Mouse (Mus musculus) kidney, embryonic 15.5 days (tissue): ENCODE measurements around the gene Gpr107. TPM values are rescaled to one million over a fixed set of nuclear protein-coding genes. Genes with fewer than 3 reads are reported as not detected.

Experiments used
- ATAC-seq: fragments of 200-750 bp; cut with Nextera tagmentation; replicated peaks from 2 replicates; pipeline ENCODE4 v1.8.0; 2017; ENCODE audit warnings: moderate TSS enrichment; ENCODE audit not compliant: low FRiP score
- H3K27ac ChIP-seq: fragments of 300-500 bp; sonication (generic); 2 replicates; pipeline ENCODE4 v1.5.1; 2015; ENCODE audit warnings: mild to moderate bottlenecking, inconsistent platforms
- H3K27me3 ChIP-seq: fragments of 300-500 bp; sonication (generic); 2 replicates; pipeline ENCODE4 v1.6.1; 2015; ENCODE audit warnings: inconsistent platforms
- H3K36me3 ChIP-seq: fragments of 300-500 bp; sonication (generic); 2 replicates; pipeline ENCODE4 v1.6.1; 2015; ENCODE audit warnings: inconsistent platforms
- H3K4me1 ChIP-seq: fragments of 300-500 bp; sonication (generic); 2 replicates; pipeline ENCODE4 v1.6.1; 2015; ENCODE audit warnings: inconsistent platforms
- H3K4me2 ChIP-seq: fragments of 300-500 bp; sonication (generic); 2 replicates; pipeline ENCODE4 v1.6.1; 2015; ENCODE audit warnings: moderate library complexity, mild to moderate bottlenecking, inconsistent platforms
- H3K4me3 ChIP-seq: fragments of 300-500 bp; sonication (generic); replicated peaks from 2 replicates; pipeline ENCODE4 v1.5.1; 2015; ENCODE audit warnings: mild to moderate bottlenecking, inconsistent platforms
- H3K9ac ChIP-seq: fragments of 300-500 bp; sonication (generic); 2 replicates; pipeline ENCODE4 v1.6.1; 2015; ENCODE audit warnings: mild to moderate bottlenecking, inconsistent platforms
- H3K9me3 ChIP-seq: fragments of 300-500 bp; sonication (generic); replicated peaks from 2 replicates; pipeline ENCODE4 v1.6.1; 2016; ENCODE audit warnings: inconsistent platforms
- WGBS: fragments of 180-500 bp; shearing (Covaris S2); methylation state at CpG from one replicate; pipeline ENCODE4 v1.1.7; 2015; ENCODE audit warnings: mixed read lengths; 5-methylcytosine and 5-hydroxymethylcytosine counted together
- polyA plus RNA-seq: library from polyadenylated mRNA; unstranded; fragments of >200 nt; fragmentation: Nextera tagmentation; extraction: Ambion mirVana; gene quantifications from 2 replicates; pipeline ENCODE4 v1.2.1, GENCODE M21; 2015

Gene Gpr107
- polyA plus RNA-seq, 1 experiment from 2014 or later, result 37.0 TPM

DNA sequence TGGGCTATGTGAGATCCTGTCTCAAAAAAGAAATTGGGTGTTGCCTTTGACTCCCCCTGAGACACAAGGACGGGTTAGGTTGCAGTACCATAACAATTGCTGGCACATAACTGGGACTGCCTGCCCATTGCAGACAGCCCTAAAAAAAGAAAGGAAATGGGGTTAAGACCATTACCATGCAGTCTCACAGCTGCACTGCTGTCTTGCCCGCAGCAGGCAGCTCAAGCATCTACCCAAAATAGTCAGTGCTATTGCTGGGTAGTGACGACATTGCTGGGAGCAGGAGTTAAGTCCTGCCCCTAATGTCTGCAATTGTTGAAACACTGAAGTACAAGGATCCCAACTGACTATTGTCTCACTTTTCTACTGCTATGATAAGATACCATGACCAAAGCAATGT is 37.5 kb downstream of the Gpr107 start:
- no peak overlapping the region for H3K9ac ChIP-seq
- H3K27ac ChIP-seq, result no peak overlapping the region
- H3K4me2 ChIP-seq, result no peak overlapping the region
- H3K9me3 ChIP-seq, result no peaks in the 10 kb centered on the region
- no peak overlapping the region for H3K4me3 ChIP-seq
- 94% methylated on average over 3 of the region's 3 CpGs for WGBS
- no peak for ATAC-seq
- no peaks in the 10 kb centered on the region for H3K27me3 ChIP-seq
- no peaks in the 10 kb centered on the region for H3K4me1 ChIP-seq
- peaks cover 93% of the 10 kb centered on the region for H3K36me3 ChIP-seq

DNA sequence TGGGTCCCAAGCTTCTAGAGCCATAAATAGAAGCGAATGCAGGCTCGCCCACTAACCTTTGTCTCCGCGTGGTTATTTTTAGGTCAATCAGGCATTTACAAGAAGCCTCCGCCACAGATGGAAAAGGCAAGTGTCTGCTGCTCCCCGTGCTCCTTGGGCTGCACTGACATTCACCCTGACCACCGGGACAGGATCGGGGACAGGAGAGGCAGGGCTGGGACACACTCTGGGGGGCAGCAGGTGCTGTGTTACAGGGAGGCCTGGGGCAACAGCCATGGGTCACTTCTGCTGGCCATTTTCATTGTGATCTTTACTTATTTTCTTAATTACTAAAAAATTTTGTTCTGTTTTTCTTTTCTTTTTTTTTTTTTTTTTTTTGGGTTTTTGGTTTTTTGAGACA is 39.6 kb downstream of the Gpr107 start:
- peaks cover 89% of the 10 kb centered on the region for H3K36me3 ChIP-seq
- WGBS, result 87% methylated on average over 8 of the region's 8 CpGs
- no peak overlapping the region for H3K4me3 ChIP-seq

DNA sequence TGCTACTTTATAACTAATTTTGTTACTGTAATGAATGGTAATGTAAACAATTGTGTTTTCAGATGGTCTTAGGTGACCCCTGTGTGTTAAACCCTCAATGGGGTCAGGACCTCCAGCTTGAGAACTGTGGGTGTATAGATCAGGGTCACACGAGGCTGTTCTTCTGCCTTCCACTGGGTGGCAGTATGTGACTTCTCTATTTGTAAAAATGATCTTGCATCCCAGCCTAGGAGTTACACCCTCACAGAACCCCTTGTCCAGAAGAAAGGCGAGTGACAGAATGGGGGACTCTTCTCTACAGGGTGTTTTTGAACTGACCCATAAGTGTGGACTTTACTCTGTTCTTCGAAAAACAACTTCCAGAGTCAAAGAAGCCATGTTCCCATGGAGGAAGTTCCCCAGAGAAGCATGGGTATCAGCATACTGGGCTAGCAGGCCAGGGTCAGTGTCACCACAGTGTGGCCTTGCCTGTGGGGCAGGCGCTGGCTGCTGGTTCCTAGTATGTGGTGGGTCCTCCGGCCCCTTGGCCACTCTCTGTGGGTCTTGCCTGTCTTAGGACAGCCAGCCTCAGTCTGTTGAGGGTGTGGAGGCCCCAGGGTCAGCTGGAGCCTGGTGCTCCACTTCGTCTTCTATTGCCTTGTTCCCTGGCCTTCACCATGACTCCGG is 42.4 kb downstream of the Gpr107 start:
- ATAC-seq, result no peak
- H3K4me3 ChIP-seq, result no peak overlapping the region
- H3K27me3 ChIP-seq, result no peaks in the 10 kb centered on the region
- 71% methylated on average over 7 of the region's 7 CpGs for WGBS
- no peaks in the 10 kb centered on the region for H3K4me1 ChIP-seq
- H3K9me3 ChIP-seq, result no peaks in the 10 kb centered on the region
- H3K4me2 ChIP-seq, result no peak overlapping the region
- H3K27ac ChIP-seq, result no peak overlapping the region
- H3K36me3 ChIP-seq, result peaks cover 85% of the 10 kb centered on the region
- H3K9ac ChIP-seq, result no peak overlapping the region

More for the DNA sequence above, 39.6 kb downstream of the Gpr107 start:
- Histone ChIP-seq H3K9me3 (no peaks in the 10 kb centered on the region), H3K27ac (no peak overlapping the region), H3K4me2 (no peak overlapping the region), H3K4me1 (no peaks in the 10 kb centered on the region), H3K27me3 (no peaks in the 10 kb centered on the region), H3K9ac (no peak overlapping the region)
- ATAC-seq, result no peak

DNA sequence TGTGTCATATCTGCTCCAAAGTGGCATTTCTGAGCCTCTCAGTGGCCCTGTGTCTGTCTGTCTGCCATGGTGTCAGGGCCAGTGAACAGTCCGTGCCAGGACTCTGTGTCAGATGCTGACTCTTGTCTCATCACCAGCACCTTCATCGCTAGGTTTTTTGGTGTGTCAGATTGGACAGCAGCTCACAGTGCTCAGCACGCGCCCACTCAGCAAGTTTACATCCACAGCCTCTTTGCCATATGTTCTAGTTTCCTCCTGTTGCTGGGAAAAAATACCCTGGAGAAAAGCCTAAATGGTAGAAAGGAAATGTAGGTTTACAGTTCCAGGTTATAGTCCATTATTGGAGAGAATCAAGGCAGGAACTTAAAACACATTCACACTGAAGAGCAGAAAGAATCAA is 46.5 kb downstream of the Gpr107 start:
- 91% methylated on average over 4 of the region's 4 CpGs for WGBS
- peaks cover 27% of the 10 kb centered on the region for H3K4me1 ChIP-seq

DNA sequence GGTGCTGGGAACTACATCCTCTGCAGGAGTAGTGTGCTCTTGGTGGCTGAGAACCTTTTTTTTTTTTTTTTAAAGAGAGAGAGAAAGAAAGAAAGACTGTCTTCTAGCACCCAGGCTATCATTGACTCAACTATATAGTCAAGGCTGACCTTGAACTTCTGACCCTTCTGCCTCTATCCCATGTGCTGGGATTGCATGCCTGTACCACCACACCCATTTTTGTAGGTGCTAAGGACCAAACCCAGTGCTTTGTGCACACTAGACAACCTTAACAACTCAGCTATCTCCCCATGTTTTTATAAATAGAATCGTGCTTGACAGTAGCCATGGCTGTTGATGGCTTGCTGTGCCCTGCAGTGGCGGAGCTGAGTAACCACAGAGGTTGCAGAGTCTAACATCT is 47.9 kb downstream of the Gpr107 start:
- ATAC-seq, result no peak

More for the DNA sequence above, 46.5 kb downstream of the Gpr107 start:
- H3K4me3 ChIP-seq, result no peak overlapping the region
- H3K27ac ChIP-seq, result no peak overlapping the region
- H3K9me3 ChIP-seq, result no peaks in the 10 kb centered on the region
- no peaks in the 10 kb centered on the region for H3K27me3 ChIP-seq
- peaks cover 59% of the 10 kb centered on the region for H3K36me3 ChIP-seq
- no peak for ATAC-seq
- H3K9ac ChIP-seq, result no peak overlapping the region
- no peak overlapping the region for H3K4me2 ChIP-seq

DNA sequence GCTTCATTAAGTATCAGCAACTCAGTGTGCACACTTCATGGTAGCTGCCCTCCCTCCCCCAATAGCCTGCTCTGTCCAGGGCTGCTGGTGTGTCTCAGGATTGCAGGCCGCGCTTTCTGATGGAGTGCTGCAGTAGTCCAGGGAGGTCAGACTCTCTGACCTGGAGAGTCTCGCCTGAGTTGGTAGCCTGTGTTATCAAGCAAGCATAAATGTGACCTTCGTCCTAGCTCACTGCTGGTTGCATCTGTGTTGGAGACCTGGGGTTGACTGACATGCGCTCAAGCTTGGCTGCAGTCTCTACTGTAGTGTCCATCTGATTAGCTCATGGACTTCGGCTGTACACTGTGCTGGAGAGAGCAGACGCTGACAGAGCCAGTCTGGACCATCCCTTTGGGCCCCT is 49.7 kb downstream of the Gpr107 start:
- peak overlapping the region; percentile 82 for H3K27ac ChIP-seq
- H3K4me1 ChIP-seq, result peaks cover 34% of the 10 kb centered on the region
- peak overlapping the region; percentile 12; the same call in 1 of the 2 replicates for H3K4me2 ChIP-seq
- 42% methylated on average over 7 of the region's 7 CpGs for WGBS
- peak; percentile 91 for ATAC-seq
- no peak overlapping the region for H3K9ac ChIP-seq
- no peak overlapping the region for H3K4me3 ChIP-seq
- no peaks in the 10 kb centered on the region for H3K27me3 ChIP-seq
- no peaks in the 10 kb centered on the region for H3K9me3 ChIP-seq
- H3K36me3 ChIP-seq, result peaks cover 33% of the 10 kb centered on the region

More for the DNA sequence above, 47.9 kb downstream of the Gpr107 start:
- Histone ChIP-seq H3K27me3 (no peaks in the 10 kb centered on the region), H3K27ac (no peak overlapping the region), H3K4me1 (peaks cover 31% of the 10 kb centered on the region), H3K4me2 (no peak overlapping the region), H3K9ac (no peak overlapping the region), H3K36me3 (peaks cover 46% of the 10 kb centered on the region), H3K9me3 (no peaks in the 10 kb centered on the region), H3K4me3 (no peak overlapping the region)
- WGBS, result 83% methylated on average over 2 of the region's 2 CpGs

DNA sequence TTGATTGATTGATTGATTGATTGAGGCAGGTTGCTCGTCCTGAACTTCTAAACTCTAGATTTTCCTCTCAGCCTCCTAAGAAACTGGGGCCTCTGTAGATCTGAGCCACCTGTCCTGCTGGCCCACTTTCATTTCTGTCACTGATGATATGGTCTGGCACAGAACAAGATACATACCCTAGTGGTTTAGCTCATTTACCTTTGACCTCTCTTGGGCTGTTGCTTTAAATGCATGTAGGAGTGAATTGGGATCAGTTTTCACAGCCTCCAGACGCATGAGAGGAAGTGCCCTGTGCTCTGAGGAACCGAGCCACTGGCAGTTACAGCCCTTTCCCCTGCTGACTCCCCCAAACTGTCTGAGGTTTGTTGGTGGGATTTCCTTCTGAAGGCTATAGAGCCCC is 50.2 kb downstream of the Gpr107 start:
- Histone ChIP-seq H3K36me3 (peaks cover 31% of the 10 kb centered on the region), H3K4me3 (no peak overlapping the region), H3K27me3 (no peaks in the 10 kb centered on the region), H3K9ac (no peak overlapping the region), H3K27ac (peak overlapping the region; percentile 82), H3K4me2 (peak overlapping the region; percentile 12; the same call in 1 of the 2 replicates), H3K4me1 (peaks cover 34% of the 10 kb centered on the region), H3K9me3 (no peaks in the 10 kb centered on the region)
- ATAC-seq, result peak; percentile 53
- 11% methylated on average over 3 of the region's 3 CpGs for whole genome bisulfite sequencing

DNA sequence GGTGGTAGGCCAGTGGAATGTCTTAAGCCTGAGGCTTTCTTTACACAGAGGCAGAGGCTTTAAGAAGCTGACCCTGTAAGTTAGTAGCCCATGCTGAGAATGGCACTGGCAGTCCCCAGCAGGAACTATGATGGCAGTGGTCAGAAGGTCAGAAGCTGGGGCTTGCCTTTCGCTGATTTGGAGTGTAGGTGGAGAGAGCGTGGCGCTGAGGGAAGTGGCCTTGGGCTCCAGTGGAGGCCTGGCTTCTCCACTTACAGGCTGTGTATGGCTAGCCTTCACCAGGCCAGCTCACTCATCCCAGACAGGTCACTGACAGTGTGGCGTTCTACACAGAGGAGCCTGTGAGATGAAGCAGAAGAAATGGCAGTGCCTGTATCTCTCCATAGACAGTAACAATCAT is 50.8 kb downstream of the Gpr107 start:
- peaks cover 34% of the 10 kb centered on the region for H3K4me1 ChIP-seq
- WGBS, result 41% methylated on average over 4 of the region's 4 CpGs
- H3K4me2 ChIP-seq, result no peak overlapping the region
- peaks cover 32% of the 10 kb centered on the region for H3K36me3 ChIP-seq
- H3K9ac ChIP-seq, result no peak overlapping the region
- no peaks in the 10 kb centered on the region for H3K9me3 ChIP-seq
- ATAC-seq, result 0 out of 2 replicates have a peak, but pooled peaks have one; percentile 8
- peak overlapping the region; percentile 82 for H3K27ac ChIP-seq
- no peaks in the 10 kb centered on the region for H3K27me3 ChIP-seq
- H3K4me3 ChIP-seq, result no peak overlapping the region

DNA sequence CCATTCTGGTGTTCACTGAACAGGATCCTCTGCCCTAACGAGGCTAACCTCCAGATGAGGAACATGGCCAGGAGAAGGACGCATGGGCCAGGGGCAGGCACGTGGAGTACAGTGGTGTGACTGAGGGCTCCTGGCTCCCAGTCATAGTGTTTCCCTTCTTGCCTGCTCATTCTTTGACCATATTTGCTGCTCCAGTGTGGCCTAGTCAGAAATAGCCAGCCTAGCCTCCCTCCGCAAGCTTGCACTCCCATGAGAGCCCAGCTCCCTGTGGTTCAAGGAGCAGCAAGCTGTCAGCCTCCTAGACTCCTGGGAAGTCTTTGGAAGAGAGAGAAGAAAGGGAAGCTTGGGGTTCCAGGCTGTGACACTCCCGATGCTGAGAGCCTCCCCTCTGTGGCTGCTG is 52.6 kb downstream of the Gpr107 start:
- H3K9ac ChIP-seq, result no peak overlapping the region
- H3K9me3 ChIP-seq, result no peaks in the 10 kb centered on the region
- 91% methylated on average over 5 of the region's 5 CpGs for WGBS
- no peak overlapping the region for H3K4me2 ChIP-seq
- H3K27ac ChIP-seq, result no peak overlapping the region
- H3K4me1 ChIP-seq, result peaks cover 34% of the 10 kb centered on the region
- H3K4me3 ChIP-seq, result no peak overlapping the region
- no peak for ATAC-seq
- no peaks in the 10 kb centered on the region for H3K27me3 ChIP-seq
- H3K36me3 ChIP-seq, result peaks cover 37% of the 10 kb centered on the region

DNA sequence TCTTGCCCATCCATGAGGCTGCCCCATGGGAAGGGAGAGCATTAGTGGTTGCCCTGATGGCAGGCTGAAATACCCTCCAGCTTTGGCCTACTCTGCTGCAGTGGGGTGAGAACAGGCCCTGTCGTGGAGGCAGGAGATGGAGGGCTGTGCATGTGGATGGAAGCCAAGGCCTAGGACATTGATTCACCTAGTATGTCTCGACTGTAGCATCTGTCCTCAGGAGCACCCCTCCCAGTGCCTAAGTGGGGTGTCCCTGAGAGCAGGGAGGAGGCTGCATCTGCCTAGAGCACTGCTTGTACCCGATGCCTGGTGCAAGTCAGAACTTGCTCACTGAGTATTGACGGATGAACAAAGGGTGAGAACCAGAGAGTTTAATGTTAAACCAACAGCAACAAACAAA is 54.1 kb downstream of the Gpr107 start:
- H3K27me3 ChIP-seq, result no peaks in the 10 kb centered on the region
- H3K9ac ChIP-seq, result no peak overlapping the region
- no peaks in the 10 kb centered on the region for H3K9me3 ChIP-seq
- H3K4me2 ChIP-seq, result no peak overlapping the region
- 80% methylated on average over 4 of the region's 4 CpGs for WGBS
- no peak overlapping the region for H3K4me3 ChIP-seq
- no peak overlapping the region for H3K27ac ChIP-seq
- peaks cover 43% of the 10 kb centered on the region for H3K36me3 ChIP-seq
- ATAC-seq, result no peak
- peaks cover 30% of the 10 kb centered on the region for H3K4me1 ChIP-seq

DNA sequence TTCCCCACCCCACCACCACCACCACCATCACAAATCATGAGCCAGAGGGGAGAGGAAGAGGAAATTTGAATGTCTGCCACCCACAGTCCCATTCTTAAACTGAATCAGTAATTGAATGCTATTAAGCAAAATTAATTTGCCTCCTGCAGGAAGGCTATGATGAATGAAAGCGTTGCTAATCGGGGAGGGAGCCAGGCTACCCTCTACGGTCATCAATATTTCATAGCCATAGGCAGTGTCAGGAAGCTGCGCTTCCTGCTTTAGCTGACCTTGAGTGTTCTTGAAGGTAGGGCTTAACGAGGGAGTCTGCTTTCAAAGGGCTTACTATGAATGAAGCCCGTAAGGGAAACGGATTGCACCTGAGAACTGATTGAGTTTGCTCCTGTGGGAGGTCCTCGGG is 54.8 kb downstream of the Gpr107 start:
- Histone ChIP-seq H3K4me2 (no peak overlapping the region), H3K9ac (no peak overlapping the region), H3K4me3 (no peak overlapping the region), H3K27ac (no peak overlapping the region), H3K27me3 (no peaks in the 10 kb centered on the region), H3K9me3 (no peaks in the 10 kb centered on the region), H3K4me1 (peaks cover 23% of the 10 kb centered on the region), H3K36me3 (peaks cover 47% of the 10 kb centered on the region)
- 53% methylated on average over 8 of the region's 8 CpGs for WGBS
- ATAC-seq, result no peak

DNA sequence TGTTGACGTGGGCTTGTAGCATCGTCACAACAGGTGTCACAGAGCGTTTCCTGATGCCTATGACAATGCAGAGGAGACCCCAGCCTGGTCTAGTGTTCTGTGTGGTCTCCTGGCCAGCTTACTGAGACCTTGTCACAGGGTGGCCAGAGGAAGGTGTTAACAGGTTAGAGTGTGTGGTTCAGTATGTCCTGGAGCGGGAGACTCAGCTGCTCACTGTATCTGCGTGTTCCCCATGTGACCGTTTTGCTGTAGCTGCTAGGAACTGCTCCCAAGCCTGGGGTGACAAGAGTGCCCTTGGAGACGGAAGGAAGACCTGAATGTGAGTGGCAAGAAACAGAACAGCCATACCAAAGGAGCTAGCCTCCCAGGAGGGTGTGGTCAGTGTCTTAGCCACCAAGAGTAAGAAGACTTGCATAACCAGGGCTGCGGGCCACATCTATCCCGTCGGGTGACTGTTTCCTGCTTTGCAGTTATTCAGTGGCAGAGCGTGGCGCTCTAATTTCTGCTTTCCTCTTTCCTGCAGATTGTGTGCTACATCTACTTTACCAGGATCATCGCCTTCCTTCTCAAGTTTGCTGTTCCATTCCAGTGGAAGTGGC is 56.5 kb downstream of the Gpr107 start:
- no peak overlapping the region for H3K27ac ChIP-seq
- H3K4me1 ChIP-seq, result peaks cover 7% of the 10 kb centered on the region; the same call in 1 of the 2 replicates
- H3K4me3 ChIP-seq, result no peak overlapping the region
- WGBS, result 90% methylated on average over 13 of the region's 13 CpGs
- H3K4me2 ChIP-seq, result no peak overlapping the region
- no peaks in the 10 kb centered on the region for H3K9me3 ChIP-seq
- no peak for ATAC-seq
- peaks cover 59% of the 10 kb centered on the region for H3K36me3 ChIP-seq
- H3K9ac ChIP-seq, result no peak overlapping the region
- H3K27me3 ChIP-seq, result no peaks in the 10 kb centered on the region
